Mouse (Mus musculus) heart, embryonic 16.5 days (tissue): ENCODE results near the gene Gtf2ird2. TPM values are rescaled to one million over a fixed set of nuclear protein-coding genes. Genes with fewer than 3 reads are reported as not detected.

Experiments
- ATAC-seq: fragments of 200-750 bp; cut with Nextera tagmentation; replicated peaks from 2 replicates; pipeline ENCODE4 v1.8.0; 2017; ENCODE audit warnings: moderate number of reproducible peaks; ENCODE audit not compliant: insufficient read depth, low FRiP score; ENCODE audit errors: extremely low read depth
- H3K27ac ChIP-seq: fragments of 300-500 bp; sonication (generic); 2 replicates; pipeline ENCODE4 v1.5.1; 2014; ENCODE audit warnings: mild to moderate bottlenecking, low read length, control low read depth, moderate library complexity
- H3K27me3 ChIP-seq: fragments of 300-500 bp; sonication (generic); 2 replicates; pipeline ENCODE4 v1.6.1; 2014; ENCODE audit warnings: low read length, mixed read lengths; ENCODE audit not compliant: control insufficient read depth, insufficient read depth
- H3K36me3 ChIP-seq: fragments of 300-500 bp; sonication (generic); 2 replicates; pipeline ENCODE4 v1.6.1; 2014; ENCODE audit not compliant: control insufficient read depth, insufficient read depth
- H3K4me1 ChIP-seq: fragments of 300-500 bp; sonication (generic); 2 replicates; pipeline ENCODE4 v1.6.1; 2014; ENCODE audit warnings: low read length, mixed read lengths; ENCODE audit not compliant: control insufficient read depth, insufficient read depth
- H3K4me2 ChIP-seq: fragments of 300-500 bp; sonication (generic); 2 replicates; pipeline ENCODE4 v1.6.1; 2014; ENCODE audit warnings: low read depth, mild to moderate bottlenecking, control low read depth, low read length
- H3K4me3 ChIP-seq: fragments of 300-500 bp; sonication (generic); 2 replicates; pipeline ENCODE4 v1.5.1; 2014; ENCODE audit warnings: mild to moderate bottlenecking, control low read depth, low read length
- H3K9ac ChIP-seq: fragments of 300-500 bp; sonication (generic); 2 replicates; pipeline ENCODE4 v1.6.1; 2014; ENCODE audit warnings: low read length, control low read depth
- H3K9me3 ChIP-seq: fragments of 300-500 bp; sonication (generic); replicated peaks from 2 replicates; pipeline ENCODE4 v1.6.1; 2016; ENCODE audit warnings: low read length; ENCODE audit not compliant: control insufficient read depth
- WGBS: fragments of 180-500 bp; shearing (Covaris S2); extraction: QIAGEN DNeasy Blood & Tissue Kit; methylation state at CpG from one replicate; pipeline ENCODE4 v1.1.7; 2014; 5-methylcytosine and 5-hydroxymethylcytosine counted together
- polyA plus RNA-seq: library from polyadenylated mRNA; unstranded; fragments of >200 nt; fragmentation: Nextera tagmentation; extraction: Ambion mirVana; gene quantifications from 2 replicates; pipeline ENCODE4 v1.2.1, GENCODE M21; 2015

Gtf2ird2 gene
- polyA plus RNA-seq, 1 experiment from 2014 or later = 5.0 TPM

DNA sequence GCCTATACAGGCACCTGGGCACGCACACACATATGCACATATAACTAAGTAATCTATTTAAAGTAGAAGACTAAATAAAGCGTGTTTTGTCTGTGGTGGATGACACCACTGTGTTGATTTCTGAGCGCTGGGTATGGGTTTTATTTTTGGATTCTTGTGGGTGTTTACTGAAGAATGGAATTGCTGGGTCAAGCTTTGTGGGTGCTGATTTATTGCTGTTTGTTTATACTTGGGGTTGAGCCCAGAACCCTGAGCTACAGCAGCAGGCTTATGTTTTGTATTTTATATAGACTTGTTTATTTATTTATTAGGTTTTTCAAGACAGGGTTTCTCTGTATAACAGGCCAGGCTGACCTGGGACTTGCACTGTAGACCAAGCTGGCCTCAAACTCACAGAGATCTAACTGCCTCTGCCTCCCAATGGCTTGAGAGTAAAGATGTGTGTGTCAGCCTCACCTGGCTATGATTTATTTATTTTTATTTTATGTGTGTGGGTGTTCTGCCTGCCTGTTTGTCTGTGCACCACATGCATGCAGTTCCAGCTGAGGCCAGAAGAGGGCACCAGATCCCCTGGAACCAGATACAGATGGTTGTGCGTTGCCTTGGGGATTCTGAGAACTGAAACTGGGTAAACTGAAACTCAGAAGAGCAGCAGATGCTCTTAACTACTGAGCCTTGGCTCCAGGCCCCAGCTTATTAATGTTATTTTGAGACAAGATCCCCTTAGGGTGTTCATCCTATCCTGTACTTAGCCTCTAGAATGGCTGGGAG is 3.3 kb downstream of the Gtf2ird2 start:
- peaks cover 17% of the 10 kb centered on the region for H3K4me1 ChIP-seq
- WGBS = 68% methylated on average over 4 of the region's 4 CpGs
- H3K4me2 ChIP-seq = no peak overlapping the region
- no peak for ATAC-seq
- H3K36me3 ChIP-seq = no peaks in the 10 kb centered on the region
- H3K4me3 ChIP-seq = no peak overlapping the region
- H3K27me3 ChIP-seq = no peaks in the 10 kb centered on the region
- H3K27ac ChIP-seq = no peak overlapping the region
- H3K9me3 ChIP-seq = peaks cover 4% of the 10 kb centered on the region; the same call in 1 of the 2 replicates
- no peak overlapping the region for H3K9ac ChIP-seq

DNA sequence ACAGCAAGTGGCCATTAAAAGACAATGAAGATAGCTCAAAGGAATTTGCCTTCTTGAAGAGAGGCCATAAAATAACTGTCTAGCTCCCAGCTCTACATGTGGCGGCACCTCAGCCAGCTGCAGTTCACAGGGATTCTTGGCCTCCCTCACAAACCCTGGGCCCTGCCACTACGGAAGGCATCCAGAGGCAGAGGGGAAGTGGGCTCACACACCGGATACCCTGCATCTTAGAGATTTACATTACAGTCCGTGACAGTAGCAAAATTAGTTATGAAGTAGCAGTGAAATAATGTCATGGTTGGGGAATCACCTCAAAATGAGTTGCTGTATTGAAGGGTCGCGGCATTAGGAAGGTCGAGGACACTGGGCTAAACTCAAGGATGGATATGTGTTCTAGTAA is 4.8 kb downstream of the Gtf2ird2 start:
- no peak overlapping the region for H3K4me3 ChIP-seq
- whole genome bisulfite sequencing = 76% methylated on average over 7 of the region's 7 CpGs
- H3K9me3 ChIP-seq = peaks cover 4% of the 10 kb centered on the region; the same call in 1 of the 2 replicates
- no peak overlapping the region for H3K27ac ChIP-seq
- ATAC-seq = no peak
- H3K4me1 ChIP-seq = peaks cover 5% of the 10 kb centered on the region
- H3K36me3 ChIP-seq = no peaks in the 10 kb centered on the region
- no peaks in the 10 kb centered on the region for H3K27me3 ChIP-seq
- H3K4me2 ChIP-seq = no peak overlapping the region
- H3K9ac ChIP-seq = no peak overlapping the region

DNA sequence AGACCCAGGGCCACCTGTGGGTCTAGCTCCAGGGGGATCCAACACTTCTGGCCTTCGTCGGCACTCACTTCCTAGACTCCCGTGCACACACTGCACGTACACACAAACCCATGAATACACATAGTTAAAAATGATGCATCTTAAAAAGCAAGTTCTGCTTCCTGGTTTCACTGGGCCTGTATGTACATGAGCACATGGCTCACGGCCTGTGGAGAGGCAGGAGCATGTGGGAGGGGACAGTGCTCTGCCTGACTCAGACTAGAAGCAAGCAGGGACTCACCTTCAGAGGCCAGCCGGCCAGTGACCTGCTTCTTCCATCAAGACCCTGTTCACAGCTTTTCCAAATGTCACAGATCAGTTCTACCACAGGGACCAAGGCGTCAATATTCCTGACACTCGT is 9.8 kb downstream of the Gtf2ird2 start:
- Histone ChIP-seq H3K9me3 (no peaks in the 10 kb centered on the region), H3K4me3 (no peak overlapping the region), H3K4me2 (no peak overlapping the region), H3K27me3 (no peaks in the 10 kb centered on the region), H3K27ac (no peak overlapping the region), H3K4me1 (no peaks in the 10 kb centered on the region), H3K36me3 (peaks cover 9% of the 10 kb centered on the region; the same call in 1 of the 2 replicates), H3K9ac (no peak overlapping the region)
- 78% methylated on average over 8 of the region's 8 CpGs for WGBS
- ATAC-seq = no peak

DNA sequence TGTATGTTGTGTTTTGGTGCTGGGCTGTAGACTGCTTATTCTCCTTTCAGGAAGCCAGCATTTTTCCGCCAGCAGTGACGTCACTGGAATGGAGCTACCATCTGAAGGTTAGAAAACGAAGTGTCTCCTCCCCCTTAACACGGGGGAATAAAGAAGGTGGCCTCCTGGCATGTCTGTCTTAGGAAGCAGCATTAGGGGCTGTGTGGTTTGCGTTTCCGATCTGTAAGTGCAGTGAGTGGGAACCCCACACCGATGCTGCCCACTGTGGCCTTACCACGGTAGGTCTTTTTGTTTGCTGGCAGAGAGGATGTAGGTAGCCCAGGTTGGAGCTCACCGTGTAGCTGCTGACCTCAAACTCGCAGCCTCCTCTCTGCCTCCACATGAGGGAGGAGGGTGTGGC is 22.9 kb downstream of the Gtf2ird2 start:
- 76% methylated on average over 10 of the region's 10 CpGs for WGBS
- H3K36me3 ChIP-seq = peaks cover 4% of the 10 kb centered on the region; the same call in 1 of the 2 replicates
- no peak overlapping the region for H3K4me2 ChIP-seq
- H3K4me3 ChIP-seq = no peak overlapping the region
- H3K27ac ChIP-seq = no peak overlapping the region
- H3K9me3 ChIP-seq = 0 out of 2 replicates have a peak, but pooled peaks cover 4% of the 10 kb centered on the region
- H3K9ac ChIP-seq = no peak overlapping the region
- no peaks in the 10 kb centered on the region for H3K4me1 ChIP-seq
- ATAC-seq = no peak
- H3K27me3 ChIP-seq = no peaks in the 10 kb centered on the region

DNA sequence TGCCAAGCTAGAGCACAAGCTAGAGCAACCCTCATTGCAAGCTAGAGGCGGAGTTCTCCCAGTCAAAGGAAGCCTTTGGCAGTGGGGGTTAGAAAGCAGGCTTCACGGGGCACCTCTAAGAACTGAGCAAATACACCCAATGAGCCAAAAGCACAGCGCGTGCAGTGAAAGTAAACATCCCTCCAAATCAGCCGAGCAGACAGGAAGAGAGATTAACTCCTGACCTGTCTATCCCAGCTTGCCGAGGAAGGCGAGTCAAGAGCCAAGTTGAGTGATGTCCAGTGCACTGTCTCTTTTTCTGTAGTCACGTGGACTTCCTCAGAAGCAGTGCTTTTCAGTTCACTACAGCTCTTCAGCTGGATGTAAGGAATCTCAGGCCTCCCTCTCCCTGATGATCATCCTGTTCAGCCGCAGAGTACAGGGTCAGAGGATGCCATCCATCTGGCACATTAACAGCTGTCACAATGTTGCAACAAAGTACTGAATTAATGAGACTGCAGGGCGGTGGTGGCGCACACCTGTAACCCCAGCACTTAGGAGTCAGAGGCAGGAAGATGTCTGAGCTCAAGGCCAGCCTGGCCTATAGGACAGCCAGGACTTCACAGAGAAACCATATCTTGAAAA is 26.2 kb downstream of the Gtf2ird2 start:
- Histone ChIP-seq H3K4me3 (no peak overlapping the region), H3K27ac (no peak overlapping the region), H3K27me3 (no peaks in the 10 kb centered on the region), H3K9ac (no peak overlapping the region), H3K4me2 (no peak overlapping the region), H3K9me3 (0 out of 2 replicates have a peak, but pooled peaks cover 4% of the 10 kb centered on the region), H3K4me1 (no peaks in the 10 kb centered on the region), H3K36me3 (peaks cover 4% of the 10 kb centered on the region; the same call in 1 of the 2 replicates)
- 39% methylated on average over 11 of the region's 11 CpGs for WGBS
- ATAC-seq = no peak

DNA sequence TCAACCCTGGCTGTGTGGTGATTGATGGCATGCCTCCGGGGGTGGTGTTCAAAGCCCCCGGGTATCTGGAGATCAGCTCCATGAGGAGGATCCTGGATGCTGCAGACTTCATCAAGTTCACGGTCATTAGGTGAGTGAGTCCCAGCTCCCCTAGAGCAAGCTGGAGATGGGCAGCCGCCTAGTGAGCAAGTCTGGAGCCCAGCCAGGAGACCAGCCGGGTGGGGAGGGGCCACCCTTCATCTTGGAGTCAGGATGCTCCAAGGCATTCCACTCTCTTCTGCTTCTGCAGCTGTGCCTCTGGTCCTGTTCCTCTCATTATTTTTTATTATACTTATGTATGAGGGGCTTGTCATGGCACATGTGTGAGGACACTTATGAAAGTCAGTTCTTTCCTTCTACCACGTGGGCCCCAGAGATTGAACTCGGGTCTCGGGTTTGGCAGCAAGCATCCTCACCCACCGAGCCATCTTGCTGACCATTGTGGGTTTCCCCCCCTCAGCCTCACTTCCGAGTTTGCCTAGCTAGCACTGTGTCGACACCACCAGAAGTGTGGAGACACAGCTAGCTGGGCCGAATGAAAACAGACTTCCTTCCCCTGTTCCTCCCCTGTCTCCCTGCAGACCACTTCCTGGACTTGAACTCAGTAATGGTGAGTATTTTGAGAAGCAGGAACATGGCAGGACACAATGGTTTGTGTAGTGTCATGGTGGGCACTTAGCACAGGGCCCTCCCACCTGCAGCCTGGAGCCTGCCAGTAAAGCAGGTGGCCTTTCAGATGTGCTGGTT is 30.4 kb downstream of the Gtf2ird2 start:
- ATAC-seq = no peak
- no peak overlapping the region for H3K27ac ChIP-seq
- H3K27me3 ChIP-seq = no peaks in the 10 kb centered on the region
- H3K36me3 ChIP-seq = peaks cover 6% of the 10 kb centered on the region
- 52% methylated on average over 12 of the region's 12 CpGs for WGBS
- no peaks in the 10 kb centered on the region for H3K4me1 ChIP-seq
- no peak overlapping the region for H3K4me2 ChIP-seq
- no peak overlapping the region for H3K9ac ChIP-seq
- H3K9me3 ChIP-seq = no peaks in the 10 kb centered on the region
- H3K4me3 ChIP-seq = no peak overlapping the region

DNA sequence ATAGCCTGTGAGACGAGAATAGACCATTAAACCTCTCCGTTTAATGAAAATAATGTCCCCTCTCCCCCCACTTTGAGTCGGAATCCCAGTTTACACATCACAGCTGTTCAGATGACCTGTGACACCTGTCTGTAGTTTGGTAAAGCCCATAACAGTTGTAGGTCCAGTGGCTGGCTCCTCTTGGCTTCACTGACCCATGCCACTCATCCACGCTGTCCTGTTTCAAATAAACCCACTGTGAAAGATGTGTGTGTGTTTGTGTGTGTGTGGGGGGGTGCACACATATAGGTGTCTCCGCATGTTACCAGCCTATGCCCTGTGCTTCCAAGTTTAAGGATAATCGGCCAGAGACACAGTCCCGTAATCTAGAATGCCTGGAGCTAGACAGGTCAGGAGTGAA is 34.1 kb downstream of the Gtf2ird2 start:
- Histone ChIP-seq H3K9me3 (no peaks in the 10 kb centered on the region), H3K27me3 (peaks cover 6% of the 10 kb centered on the region), H3K9ac (no peak overlapping the region), H3K4me3 (no peak overlapping the region), H3K4me2 (no peak overlapping the region), H3K4me1 (no peaks in the 10 kb centered on the region), H3K27ac (no peak overlapping the region), H3K36me3 (peaks cover 4% of the 10 kb centered on the region; the same call in 1 of the 2 replicates)
- no peak for ATAC-seq
- WGBS = 89% methylated on average over 7 of the region's 7 CpGs

DNA sequence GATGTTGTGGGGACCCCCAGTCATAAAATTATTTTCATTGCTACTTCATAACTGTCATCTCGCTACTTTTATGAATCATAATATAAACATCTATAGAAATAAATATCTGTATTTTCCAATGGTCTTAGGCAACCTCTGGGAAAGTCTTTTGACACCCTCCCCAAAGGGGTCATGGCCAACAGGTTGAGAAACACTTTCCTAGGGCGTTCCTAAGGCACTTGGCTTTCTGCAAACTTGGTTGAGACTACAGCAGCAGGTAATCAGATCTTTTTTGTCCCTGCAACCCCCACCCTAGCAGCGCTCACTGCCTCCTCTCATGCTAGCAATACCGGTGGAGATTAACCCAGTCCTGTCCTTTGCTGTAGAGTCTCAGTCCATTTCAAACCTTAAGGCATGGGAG is 37.5 kb downstream of the Gtf2ird2 start:
- WGBS = 45% methylated on average over 4 of the region's 4 CpGs
- Histone ChIP-seq H3K4me2 (peak overlapping the region; percentile 65; the same call in 1 of the 2 replicates), H3K27me3 (peaks cover 7% of the 10 kb centered on the region), H3K9ac (no peak overlapping the region), H3K9me3 (no peaks in the 10 kb centered on the region), H3K4me3 (no peak overlapping the region), H3K27ac (no peak overlapping the region), H3K4me1 (peaks cover 3% of the 10 kb centered on the region; the same call in 1 of the 2 replicates), H3K36me3 (peaks cover 4% of the 10 kb centered on the region; the same call in 1 of the 2 replicates)
- ATAC-seq = no peak
